Mouse (Mus musculus) brain, embryonic 14.5 days (tissue): ENCODE data around the gene Nebl.

ENCODE experiments used
- CTCF ChIP-seq: fragments of 200-500 bp; IDR thresholded peaks from 2 replicates; pipeline ENCODE4 v1.5.1; 2012; ENCODE audit warnings: inconsistent platforms, mild to moderate bottlenecking, moderate library complexity, borderline replicate concordance; ENCODE audit not compliant: insufficient read depth, insufficient read length; ENCODE audit errors: extremely low read depth
- POLR2A ChIP-seq: fragments of 200-500 bp; IDR thresholded peaks from 2 replicates; pipeline ENCODE4 v1.6.1; 2012; ENCODE audit warnings: mild to moderate bottlenecking, inconsistent platforms, borderline replicate concordance; ENCODE audit not compliant: poor library complexity, insufficient read depth, insufficient read length, severe bottlenecking; ENCODE audit errors: extremely low read depth

DNA sequence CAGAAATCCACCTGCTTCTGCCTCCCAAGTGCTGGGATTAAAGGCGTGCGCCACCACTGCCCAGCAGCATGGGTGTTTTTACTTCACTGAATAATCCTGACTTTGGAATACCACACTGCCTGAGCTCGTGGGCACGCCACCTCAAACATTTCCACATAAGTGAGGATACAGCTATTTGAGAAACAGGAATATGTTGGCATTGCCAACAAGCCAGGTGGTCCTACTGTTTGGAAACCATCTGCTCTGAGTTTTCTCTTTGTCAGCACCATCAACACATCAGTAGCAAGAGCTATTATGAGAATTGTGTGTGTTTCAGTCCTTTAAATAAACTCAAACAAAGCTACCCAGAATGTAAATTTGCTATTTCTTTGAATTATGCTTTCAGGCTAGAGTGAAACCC is 192.8 kb downstream of the Nebl start:
- TF ChIP-seq POLR2A (no peak), CTCF (no peak)
